Mouse (Mus musculus): Measurements from ENCODE around the gene Scp2. TPM values are rescaled to one million over a fixed set of nuclear protein-coding genes. Genes with fewer than 3 reads are reported as not detected.
A peak's percentile ranks its signal among the peaks of the same experiment; 100 is the strongest.

The Scp2 gene
- polyA plus RNA-seq, 1 experiment from 2014 or later: 943 TPM

- 91% methylated on average over 3 of the region's 3 CpGs for WGBS
- H3K27ac ChIP-seq (ENCODE audit: low read depth, low read length): no peak overlapping the region
- ATAC-seq: no peak
Observed at GRCm38 (mm10) chr4:108130452-108130851, 14.3 kb downstream of the Scp2 start.

GRCm38 (mm10) chr4:108128339-108128738 is 16.5 kb downstream of the Scp2 start:
- ATAC-seq: no peak
- 95% methylated on average over 2 of the region's 2 CpGs for WGBS
- no peak for TF ChIP-seq CTCF (IDR thresholded peaks at IDR 0.05; ENCODE audit: low read depth)
- Histone ChIP-seq H3K9me3 (ENCODE audit: control insufficient read depth) (no peaks in the 10 kb centered on the region), H3K4me3 (ENCODE audit: low read depth, low read length) (no peak overlapping the region), H3K9ac (ENCODE audit: low read depth, low read length) (no peak overlapping the region), H3K27me3 (replicated peaks; ENCODE audit: control insufficient read depth, insufficient read depth, low read length) (no peaks in the 10 kb centered on the region), H3K4me1 (replicated peaks; ENCODE audit: control insufficient read depth, insufficient read depth, low read length) (no peaks in the 10 kb centered on the region), H3K36me3 (ENCODE audit: control insufficient read depth, insufficient read depth) (no peaks in the 10 kb centered on the region), H3K27ac (ENCODE audit: low read depth, low read length) (no peak overlapping the region), H3K4me2 (replicated peaks; ENCODE audit: low read depth) (no peak overlapping the region)

More at GRCm38 (mm10) chr4:108130452-108130851, 14.3 kb downstream of the Scp2 start:
- Histone ChIP-seq H3K4me1 (replicated peaks; ENCODE audit: control insufficient read depth, insufficient read depth, low read length) (no peaks in the 10 kb centered on the region), H3K4me2 (replicated peaks; ENCODE audit: low read depth) (no peak overlapping the region), H3K9me3 (ENCODE audit: control insufficient read depth) (no peaks in the 10 kb centered on the region), H3K4me3 (ENCODE audit: low read depth, low read length) (no peak overlapping the region), H3K9ac (ENCODE audit: low read depth, low read length) (no peak overlapping the region), H3K27me3 (replicated peaks; ENCODE audit: control insufficient read depth, insufficient read depth, low read length) (no peaks in the 10 kb centered on the region), H3K36me3 (ENCODE audit: control insufficient read depth, insufficient read depth) (no peaks in the 10 kb centered on the region)
- TF ChIP-seq CTCF (IDR thresholded peaks at IDR 0.05; ENCODE audit: low read depth): no peak

- Histone ChIP-seq H3K9me3 (ENCODE audit: control insufficient read depth) (no peaks in the 10 kb centered on the region), H3K36me3 (ENCODE audit: control insufficient read depth, insufficient read depth) (no peaks in the 10 kb centered on the region), H3K9ac (ENCODE audit: low read depth, low read length) (no peak overlapping the region), H3K4me1 (replicated peaks; ENCODE audit: control insufficient read depth, insufficient read depth, low read length) (no peaks in the 10 kb centered on the region), H3K4me3 (ENCODE audit: low read depth, low read length) (no peak overlapping the region), H3K27ac (ENCODE audit: low read depth, low read length) (no peak overlapping the region), H3K27me3 (replicated peaks; ENCODE audit: control insufficient read depth, insufficient read depth, low read length) (no peaks in the 10 kb centered on the region), H3K4me2 (replicated peaks; ENCODE audit: low read depth) (no peak overlapping the region)
- no peak for ATAC-seq
- TF ChIP-seq CTCF (IDR thresholded peaks at IDR 0.05; ENCODE audit: low read depth): no peak
- 88% methylated on average over 5 of the region's 5 CpGs for WGBS
Observed at GRCm38 (mm10) chr4:108127516-108127915, 17.3 kb downstream of the Scp2 start.

GRCm38 (mm10) chr4:108126260-108126659 is 18.5 kb downstream of the Scp2 start:
- Histone ChIP-seq H3K4me3 (ENCODE audit: low read depth, low read length) (no peak overlapping the region), H3K9ac (ENCODE audit: low read depth, low read length) (no peak overlapping the region), H3K27me3 (replicated peaks; ENCODE audit: control insufficient read depth, insufficient read depth, low read length) (no peaks in the 10 kb centered on the region), H3K4me2 (replicated peaks; ENCODE audit: low read depth) (no peak overlapping the region), H3K27ac (ENCODE audit: low read depth, low read length) (no peak overlapping the region), H3K4me1 (replicated peaks; ENCODE audit: control insufficient read depth, insufficient read depth, low read length) (no peaks in the 10 kb centered on the region), H3K9me3 (ENCODE audit: control insufficient read depth) (no peaks in the 10 kb centered on the region), H3K36me3 (ENCODE audit: control insufficient read depth, insufficient read depth) (no peaks in the 10 kb centered on the region)
- 73% methylated on average over 4 of the region's 4 CpGs for WGBS
- no peak for ATAC-seq
- TF ChIP-seq CTCF (IDR thresholded peaks at IDR 0.05; ENCODE audit: low read depth): no peak

DNA sequence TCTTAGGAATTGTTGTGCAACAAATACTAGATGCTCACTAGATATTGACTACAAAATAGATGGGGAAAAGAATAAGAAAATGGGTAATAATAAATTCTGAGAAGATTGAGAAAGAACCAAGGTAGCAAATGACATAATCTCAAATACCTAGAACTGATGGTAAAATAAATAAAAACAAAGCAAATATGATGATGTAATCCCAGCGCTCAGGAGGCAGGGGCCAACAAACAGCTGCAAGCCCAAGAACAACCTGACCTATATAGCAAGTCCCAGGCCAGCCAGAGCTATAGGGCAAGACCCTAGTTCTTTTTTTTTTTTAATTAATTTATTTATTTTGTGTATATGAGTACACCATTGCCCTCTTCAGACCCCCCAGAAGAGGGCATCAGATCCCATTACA is 20.7 kb downstream of the Scp2 start:
- Histone ChIP-seq H3K27ac (ENCODE audit: low read depth, low read length) (no peak overlapping the region), H3K4me3 (ENCODE audit: low read depth, low read length) (no peak overlapping the region), H3K36me3 (ENCODE audit: control insufficient read depth, insufficient read depth) (no peaks in the 10 kb centered on the region), H3K9me3 (ENCODE audit: control insufficient read depth) (no peaks in the 10 kb centered on the region), H3K4me2 (replicated peaks; ENCODE audit: low read depth) (no peak overlapping the region), H3K27me3 (replicated peaks; ENCODE audit: control insufficient read depth, insufficient read depth, low read length) (no peaks in the 10 kb centered on the region), H3K9ac (ENCODE audit: low read depth, low read length) (no peak overlapping the region), H3K4me1 (replicated peaks; ENCODE audit: control insufficient read depth, insufficient read depth, low read length) (no peaks in the 10 kb centered on the region)
- WGBS: 100% methylated on average over 1 of the region's 1 CpGs
- no peak for ATAC-seq
- no peak for TF ChIP-seq CTCF (IDR thresholded peaks at IDR 0.05; ENCODE audit: low read depth)

- Histone ChIP-seq H3K4me2 (replicated peaks; ENCODE audit: low read depth) (peak overlapping the region; percentile 70), H3K27ac (ENCODE audit: low read depth, low read length) (peak overlapping the region; percentile 70), H3K4me1 (replicated peaks; ENCODE audit: control insufficient read depth, insufficient read depth, low read length) (no peaks in the 10 kb centered on the region), H3K36me3 (ENCODE audit: control insufficient read depth, insufficient read depth) (no peaks in the 10 kb centered on the region), H3K9me3 (ENCODE audit: control insufficient read depth) (no peaks in the 10 kb centered on the region), H3K27me3 (replicated peaks; ENCODE audit: control insufficient read depth, insufficient read depth, low read length) (no peaks in the 10 kb centered on the region), H3K4me3 (ENCODE audit: low read depth, low read length) (peak overlapping the region; percentile 68), H3K9ac (ENCODE audit: low read depth, low read length) (peak overlapping the region; percentile 56)
- 12% methylated on average over 43 of the region's 45 CpGs for WGBS
- TF ChIP-seq CTCF (IDR thresholded peaks at IDR 0.05; ENCODE audit: low read depth): 0 out of 2 replicates have a peak, but pooled peaks have one; percentile 2
- peak; percentile 85 for ATAC-seq
Observed at GRCm38 (mm10) chr4:108117924-108118876, 26.6 kb downstream of the Scp2 start.

All from intestine, postnatal 0 days (tissue).